Mouse (Mus musculus) liver, embryonic 12.5 days (tissue): ENCODE measurements around the gene Eps8. TPM values are rescaled to one million over a fixed set of nuclear protein-coding genes. Genes with fewer than 3 reads are reported as not detected.

Source experiments
- ATAC-seq: fragments of 200-750 bp; cut with Nextera tagmentation; 2 replicates; pipeline ENCODE4 v1.8.0; 2017; ENCODE audit warnings: moderate number of reproducible peaks, mild to moderate bottlenecking, moderate library complexity
- H3K27ac ChIP-seq: fragments of 300-500 bp; sonication (generic); 2 replicates; pipeline ENCODE4 v1.5.1; 2016; ENCODE audit warnings: mild to moderate bottlenecking
- H3K27me3 ChIP-seq: fragments of 300-500 bp; sonication (generic); replicated peaks from 2 replicates; pipeline ENCODE4 v1.6.1; 2016; ENCODE audit warnings: mild to moderate bottlenecking, moderate library complexity
- H3K36me3 ChIP-seq: fragments of 300-500 bp; sonication (generic); 2 replicates; pipeline ENCODE4 v1.6.1; 2016; ENCODE audit warnings: mild to moderate bottlenecking, moderate library complexity
- H3K4me1 ChIP-seq: fragments of 300-500 bp; sonication (generic); 2 replicates; pipeline ENCODE4 v1.6.1; 2016
- H3K4me2 ChIP-seq: fragments of 300-500 bp; sonication (generic); 2 replicates; pipeline ENCODE4 v1.6.1; 2016; ENCODE audit warnings: mild to moderate bottlenecking, moderate library complexity
- H3K4me3 ChIP-seq: fragments of 300-500 bp; sonication (generic); 2 replicates; pipeline ENCODE4 v1.5.1; 2016; ENCODE audit warnings: mild to moderate bottlenecking, moderate library complexity
- H3K9ac ChIP-seq: fragments of 300-500 bp; sonication (generic); 2 replicates; pipeline ENCODE4 v1.6.1; 2016; ENCODE audit warnings: mild to moderate bottlenecking, moderate library complexity
- H3K9me3 ChIP-seq: fragments of 300-500 bp; sonication (generic); replicated peaks from 2 replicates; pipeline ENCODE4 v1.6.1; 2016; ENCODE audit warnings: mild to moderate bottlenecking, moderate library complexity
- WGBS: fragments of 180-500 bp; shearing (Covaris S2); methylation state at CpG from one replicate; pipeline ENCODE4 v1.1.7; 2016; ENCODE audit not compliant: insufficient replicate concordance; 5-methylcytosine and 5-hydroxymethylcytosine counted together
- polyA plus RNA-seq: library from polyadenylated mRNA; unstranded; fragments of >200 nt; fragmentation: Nextera tagmentation; extraction: Ambion mirVana; gene quantifications from 2 replicates; pipeline ENCODE4 v1.2.1, GENCODE M21; 2016

Gene Eps8
- polyA plus RNA-seq, 1 experiment from 2014 or later, result 1.5 TPM

GRCm38 (mm10) chr6:137557159-137557558, 97.5 kb downstream of the Eps8 start:
- no peak overlapping the region for H3K9ac ChIP-seq
- peaks cover 40% of the 10 kb centered on the region for H3K4me1 ChIP-seq
- no peaks in the 10 kb centered on the region for H3K9me3 ChIP-seq
- peak; percentile 70 for ATAC-seq
- no peak overlapping the region for H3K4me3 ChIP-seq
- H3K27me3 ChIP-seq, result no peaks in the 10 kb centered on the region
- H3K36me3 ChIP-seq, result no peaks in the 10 kb centered on the region
- peak overlapping the region; percentile 45 for H3K27ac ChIP-seq
- peak overlapping the region; percentile 37 for H3K4me2 ChIP-seq
- 52% methylated on average over 4 of the region's 4 CpGs for WGBS

- no peak overlapping the region for H3K4me3 ChIP-seq
- H3K9ac ChIP-seq, result no peak overlapping the region
- no peak overlapping the region for H3K27ac ChIP-seq
- no peaks in the 10 kb centered on the region for H3K9me3 ChIP-seq
- no peaks in the 10 kb centered on the region for H3K36me3 ChIP-seq
- H3K4me2 ChIP-seq, result peak overlapping the region; percentile 37
- no peaks in the 10 kb centered on the region for H3K27me3 ChIP-seq
- ATAC-seq, result peak; percentile 89
- H3K4me1 ChIP-seq, result peaks cover 40% of the 10 kb centered on the region
- WGBS, result 38% methylated on average over 5 of the region's 5 CpGs
Measured at GRCm38 (mm10) chr6:137556636-137557035, 98.0 kb downstream of the Eps8 start.

- no peak overlapping the region for H3K9ac ChIP-seq
- ATAC-seq, result no peak
- peaks cover 3% of the 10 kb centered on the region; the same call in 1 of the 2 replicates for H3K27me3 ChIP-seq
- no peaks in the 10 kb centered on the region for H3K9me3 ChIP-seq
- no peak overlapping the region for H3K4me2 ChIP-seq
- H3K36me3 ChIP-seq, result no peaks in the 10 kb centered on the region
- H3K4me3 ChIP-seq, result no peak overlapping the region
- peaks cover 14% of the 10 kb centered on the region for H3K4me1 ChIP-seq
- H3K27ac ChIP-seq, result no peak overlapping the region
- 74% methylated on average over 8 of the region's 8 CpGs for WGBS
Measured at GRCm38 (mm10) chr6:137550181-137550580, 104.5 kb downstream of the Eps8 start.

- H3K27me3 ChIP-seq, result peaks cover 3% of the 10 kb centered on the region; the same call in 1 of the 2 replicates
- 20% methylated on average over 5 of the region's 5 CpGs for WGBS
- peaks cover 14% of the 10 kb centered on the region for H3K4me1 ChIP-seq
- no peaks in the 10 kb centered on the region for H3K9me3 ChIP-seq
- H3K9ac ChIP-seq, result no peak overlapping the region
- ATAC-seq, result peak; percentile 42; the same call in 1 of the 2 replicates
- no peak overlapping the region for H3K4me3 ChIP-seq
- H3K4me2 ChIP-seq, result no peak overlapping the region
- H3K36me3 ChIP-seq, result no peaks in the 10 kb centered on the region
- no peak overlapping the region for H3K27ac ChIP-seq
Measured at GRCm38 (mm10) chr6:137548613-137549012, 106.1 kb downstream of the Eps8 start.

- no peaks in the 10 kb centered on the region for H3K36me3 ChIP-seq
- no peak overlapping the region for H3K9ac ChIP-seq
- no peak overlapping the region for H3K4me3 ChIP-seq
- peaks cover 3% of the 10 kb centered on the region; the same call in 1 of the 2 replicates for H3K27me3 ChIP-seq
- WGBS, result 65% methylated on average over 2 of the region's 2 CpGs
- ATAC-seq, result no peak
- peaks cover 21% of the 10 kb centered on the region for H3K4me1 ChIP-seq
- no peak overlapping the region for H3K27ac ChIP-seq
- no peak overlapping the region for H3K4me2 ChIP-seq
- no peaks in the 10 kb centered on the region for H3K9me3 ChIP-seq
Measured at GRCm38 (mm10) chr6:137547555-137547954, 107.1 kb downstream of the Eps8 start.

GRCm38 (mm10) chr6:137546101-137546500, 108.6 kb downstream of the Eps8 start:
- no peaks in the 10 kb centered on the region for H3K9me3 ChIP-seq
- H3K4me1 ChIP-seq, result peaks cover 35% of the 10 kb centered on the region
- ATAC-seq, result no peak
- H3K36me3 ChIP-seq, result no peaks in the 10 kb centered on the region
- H3K27ac ChIP-seq, result no peak overlapping the region
- no peak overlapping the region for H3K4me3 ChIP-seq
- WGBS, result 80% methylated on average over 6 of the region's 6 CpGs
- no peak overlapping the region for H3K9ac ChIP-seq
- H3K27me3 ChIP-seq, result peaks cover 3% of the 10 kb centered on the region; the same call in 1 of the 2 replicates
- no peak overlapping the region for H3K4me2 ChIP-seq

- H3K4me2 ChIP-seq, result no peak overlapping the region
- ATAC-seq, result no peak
- H3K9ac ChIP-seq, result no peak overlapping the region
- no peaks in the 10 kb centered on the region for H3K9me3 ChIP-seq
- no peaks in the 10 kb centered on the region for H3K36me3 ChIP-seq
- H3K27ac ChIP-seq, result no peak overlapping the region
- peaks cover 3% of the 10 kb centered on the region; the same call in 1 of the 2 replicates for H3K27me3 ChIP-seq
- no peak overlapping the region for H3K4me3 ChIP-seq
- WGBS, result 63% methylated on average over 3 of the region's 3 CpGs
- H3K4me1 ChIP-seq, result peaks cover 43% of the 10 kb centered on the region
Measured at GRCm38 (mm10) chr6:137545341-137545740, 109.3 kb downstream of the Eps8 start.

GRCm38 (mm10) chr6:137542231-137543152, 112.2 kb downstream of the Eps8 start:
- no peaks in the 10 kb centered on the region for H3K36me3 ChIP-seq
- H3K27ac ChIP-seq, result no peak overlapping the region
- peaks cover 31% of the 10 kb centered on the region for H3K4me1 ChIP-seq
- 18% methylated on average over 10 of the region's 10 CpGs for WGBS
- no peak for ATAC-seq
- H3K9me3 ChIP-seq, result no peaks in the 10 kb centered on the region
- H3K27me3 ChIP-seq, result peaks cover 2% of the 10 kb centered on the region; the same call in 1 of the 2 replicates
- no peak overlapping the region for H3K4me3 ChIP-seq
- H3K9ac ChIP-seq, result no peak overlapping the region
- no peak overlapping the region for H3K4me2 ChIP-seq

- Histone ChIP-seq H3K36me3 (no peaks in the 10 kb centered on the region), H3K4me2 (peak overlapping the region; percentile 44), H3K4me3 (no peak overlapping the region), H3K27ac (no peak overlapping the region), H3K4me1 (peaks cover 31% of the 10 kb centered on the region), H3K27me3 (no peaks in the 10 kb centered on the region), H3K9me3 (no peaks in the 10 kb centered on the region), H3K9ac (peak overlapping the region; percentile 35; the same call in 1 of the 2 replicates)
- WGBS, result 25% methylated on average over 17 of the region's 17 CpGs
- ATAC-seq, result peak; percentile 66
Measured at GRCm38 (mm10) chr6:137541216-137542176, 113.2 kb downstream of the Eps8 start.

GRCm38 (mm10) chr6:137540800-137541199, 113.9 kb downstream of the Eps8 start:
- Histone ChIP-seq H3K4me3 (no peak overlapping the region), H3K4me1 (peaks cover 31% of the 10 kb centered on the region), H3K4me2 (0 out of 2 replicates have a peak overlapping the region, but pooled peaks have one; percentile 44), H3K27ac (no peak overlapping the region), H3K36me3 (no peaks in the 10 kb centered on the region), H3K27me3 (no peaks in the 10 kb centered on the region), H3K9me3 (no peaks in the 10 kb centered on the region), H3K9ac (no peak overlapping the region)
- ATAC-seq, result no peak
- WGBS, result 54% methylated on average over 5 of the region's 5 CpGs

GRCm38 (mm10) chr6:137540346-137540745, 114.3 kb downstream of the Eps8 start:
- no peaks in the 10 kb centered on the region for H3K27me3 ChIP-seq
- no peaks in the 10 kb centered on the region for H3K36me3 ChIP-seq
- no peak overlapping the region for H3K27ac ChIP-seq
- H3K4me3 ChIP-seq, result no peak overlapping the region
- H3K9me3 ChIP-seq, result no peaks in the 10 kb centered on the region
- H3K4me2 ChIP-seq, result no peak overlapping the region
- no peak overlapping the region for H3K9ac ChIP-seq
- 51% methylated on average over 6 of the region's 6 CpGs for WGBS
- peaks cover 31% of the 10 kb centered on the region for H3K4me1 ChIP-seq
- ATAC-seq, result no peak
